Mouse (Mus musculus): ENCODE results near the gene Nop14. TPM values are rescaled to one million over a fixed set of nuclear protein-coding genes. Genes with fewer than 3 reads are reported as not detected.
A peak's percentile ranks its signal among the peaks of the same experiment; 100 is the strongest.

Gene Nop14
- polyA plus RNA-seq, 1 experiment from 2014 or later = 21.2 TPM

DNA sequence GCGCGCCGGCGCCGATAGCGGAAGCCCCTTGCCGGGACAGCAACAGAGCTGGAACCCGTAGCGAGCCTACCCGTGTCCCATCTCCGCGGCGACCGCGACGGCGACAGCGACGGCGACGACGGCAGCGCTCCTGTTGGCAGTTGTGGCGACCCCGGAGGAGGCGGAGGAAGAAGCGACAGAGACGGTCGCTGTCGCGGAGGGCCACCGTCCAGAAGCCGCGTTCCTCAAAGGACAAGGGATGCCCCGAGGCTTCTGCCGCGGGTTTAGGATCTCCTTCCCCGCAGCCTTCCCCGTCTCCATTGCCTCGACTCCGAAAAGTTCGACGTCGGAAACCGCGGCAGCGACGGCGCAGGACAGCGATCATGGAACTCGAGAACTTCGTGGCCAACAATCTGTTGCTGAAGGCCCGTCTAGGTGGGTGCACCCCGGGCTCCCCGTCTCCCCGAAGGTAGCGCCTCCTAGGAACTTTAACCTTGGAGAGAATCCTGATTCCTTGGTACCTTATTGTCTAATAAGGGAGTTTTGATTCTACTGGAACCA is 713 bp upstream of the Nop14 start:
- peak overlapping the region; percentile 79 for H3K27ac ChIP-seq (ENCODE audit: low read depth, low read length)
- peak overlapping the region; percentile 71 for H3K9ac ChIP-seq (ENCODE audit: low read depth, low read length)
- H3K9me3 ChIP-seq (ENCODE audit: control insufficient read depth, low read length) = no peaks in the 10 kb centered on the region
- peaks cover 3% of the 10 kb centered on the region for H3K36me3 ChIP-seq (ENCODE audit: control insufficient read depth, insufficient read depth, low read length)
- H3K4me3 ChIP-seq (ENCODE audit: low read length) = peak overlapping the region; percentile 83
- H3K4me2 ChIP-seq (ENCODE audit: low read length) = peak overlapping the region; percentile 54
- H3K27me3 ChIP-seq (replicated peaks; ENCODE audit: control insufficient read depth, insufficient read depth, low read length) = no peaks in the 10 kb centered on the region
- ATAC-seq = no peak
- H3K4me1 ChIP-seq (ENCODE audit: control insufficient read depth, insufficient read depth, low read depth, low read length) = peaks cover 7% of the 10 kb centered on the region
- WGBS = under 1% methylated on average over 55 of the region's 57 CpGs

- Histone ChIP-seq H3K4me3 (ENCODE audit: low read length) (no peak overlapping the region), H3K4me1 (ENCODE audit: control insufficient read depth, insufficient read depth, low read depth, low read length) (peaks cover 7% of the 10 kb centered on the region), H3K9me3 (ENCODE audit: control insufficient read depth, low read length) (no peaks in the 10 kb centered on the region), H3K4me2 (ENCODE audit: low read length) (no peak overlapping the region), H3K27me3 (replicated peaks; ENCODE audit: control insufficient read depth, insufficient read depth, low read length) (no peaks in the 10 kb centered on the region), H3K9ac (ENCODE audit: low read depth, low read length) (no peak overlapping the region), H3K27ac (ENCODE audit: low read depth, low read length) (no peak overlapping the region), H3K36me3 (ENCODE audit: control insufficient read depth, insufficient read depth, low read length) (peaks cover 26% of the 10 kb centered on the region)
- 95% methylated on average over 8 of the region's 8 CpGs for WGBS
- ATAC-seq = no peak
These were observed 2.4 kb downstream of the Nop14 start for GRCm38 (mm10) chr5:34657556-34657955.

GRCm38 (mm10) chr5:34654881-34655280 is 5.1 kb downstream of the Nop14 start:
- Histone ChIP-seq H3K4me2 (ENCODE audit: low read length) (no peak overlapping the region), H3K27ac (ENCODE audit: low read depth, low read length) (no peak overlapping the region), H3K36me3 (ENCODE audit: control insufficient read depth, insufficient read depth, low read length) (peaks cover 43% of the 10 kb centered on the region), H3K9me3 (ENCODE audit: control insufficient read depth, low read length) (no peaks in the 10 kb centered on the region), H3K9ac (ENCODE audit: low read depth, low read length) (no peak overlapping the region), H3K27me3 (replicated peaks; ENCODE audit: control insufficient read depth, insufficient read depth, low read length) (no peaks in the 10 kb centered on the region), H3K4me3 (ENCODE audit: low read length) (no peak overlapping the region), H3K4me1 (ENCODE audit: control insufficient read depth, insufficient read depth, low read depth, low read length) (peaks cover 7% of the 10 kb centered on the region)
- 84% methylated on average over 9 of the region's 9 CpGs for WGBS
- ATAC-seq = no peak

DNA sequence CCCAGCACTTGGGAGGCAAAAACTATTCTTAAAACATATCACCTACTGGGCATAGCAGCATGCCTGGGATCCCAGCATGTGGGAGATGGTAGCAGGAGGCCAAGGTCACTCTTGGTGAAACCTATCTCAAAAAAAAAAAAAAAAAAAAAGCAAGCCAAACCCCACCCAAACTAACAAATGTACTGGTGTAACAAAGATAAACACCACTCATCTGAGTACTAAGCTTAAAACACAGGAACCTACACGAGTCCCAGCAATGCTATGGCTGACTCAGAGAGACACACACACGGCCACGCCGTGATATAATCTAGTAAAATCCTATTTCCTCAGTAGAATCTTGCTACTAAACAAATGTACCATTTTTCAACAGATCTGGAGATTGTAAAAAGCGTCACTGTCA is 7.0 kb downstream of the Nop14 start:
- H3K4me1 ChIP-seq (ENCODE audit: control insufficient read depth, insufficient read depth, low read depth, low read length) = no peaks in the 10 kb centered on the region
- H3K9me3 ChIP-seq (ENCODE audit: control insufficient read depth, low read length) = no peaks in the 10 kb centered on the region

GRCm38 (mm10) chr5:34647581-34647980 is 12.4 kb downstream of the Nop14 start:
- H3K9ac ChIP-seq (ENCODE audit: low read depth, low read length) = no peak overlapping the region
- no peak overlapping the region for H3K4me2 ChIP-seq (ENCODE audit: low read length)
- H3K4me1 ChIP-seq (ENCODE audit: control insufficient read depth, insufficient read depth, low read depth, low read length) = no peaks in the 10 kb centered on the region
- no peak overlapping the region for H3K27ac ChIP-seq (ENCODE audit: low read depth, low read length)
- peaks cover 53% of the 10 kb centered on the region for H3K36me3 ChIP-seq (ENCODE audit: control insufficient read depth, insufficient read depth, low read length)
- no peak; the same call in 1 of the 2 replicates for ATAC-seq
- H3K9me3 ChIP-seq (ENCODE audit: control insufficient read depth, low read length) = no peaks in the 10 kb centered on the region
- WGBS = 52% methylated on average over 4 of the region's 4 CpGs
- no peaks in the 10 kb centered on the region for H3K27me3 ChIP-seq (replicated peaks; ENCODE audit: control insufficient read depth, insufficient read depth, low read length)
- no peak overlapping the region for H3K4me3 ChIP-seq (ENCODE audit: low read length)

More for the DNA sequence above, 7.0 kb downstream of the Nop14 start:
- Histone ChIP-seq H3K36me3 (ENCODE audit: control insufficient read depth, insufficient read depth, low read length) (peaks cover 55% of the 10 kb centered on the region), H3K27me3 (replicated peaks; ENCODE audit: control insufficient read depth, insufficient read depth, low read length) (no peaks in the 10 kb centered on the region), H3K9ac (ENCODE audit: low read depth, low read length) (no peak overlapping the region), H3K4me2 (ENCODE audit: low read length) (no peak overlapping the region), H3K27ac (ENCODE audit: low read depth, low read length) (no peak overlapping the region), H3K4me3 (ENCODE audit: low read length) (no peak overlapping the region)
- no peak for ATAC-seq
- WGBS = 95% methylated on average over 5 of the region's 5 CpGs

- Histone ChIP-seq H3K9ac (ENCODE audit: low read depth, low read length) (no peak overlapping the region), H3K36me3 (ENCODE audit: control insufficient read depth, insufficient read depth, low read length) (peaks cover 49% of the 10 kb centered on the region), H3K27me3 (replicated peaks; ENCODE audit: control insufficient read depth, insufficient read depth, low read length) (no peaks in the 10 kb centered on the region), H3K4me2 (ENCODE audit: low read length) (no peak overlapping the region), H3K4me3 (ENCODE audit: low read length) (no peak overlapping the region), H3K27ac (ENCODE audit: low read depth, low read length) (no peak overlapping the region), H3K4me1 (ENCODE audit: control insufficient read depth, insufficient read depth, low read depth, low read length) (no peaks in the 10 kb centered on the region), H3K9me3 (ENCODE audit: control insufficient read depth, low read length) (no peaks in the 10 kb centered on the region)
- WGBS = 78% methylated on average over 5 of the region's 5 CpGs
- ATAC-seq = peak; percentile 78
These were observed 17.0 kb downstream of the Nop14 start for GRCm38 (mm10) chr5:34642932-34643331.

DNA sequence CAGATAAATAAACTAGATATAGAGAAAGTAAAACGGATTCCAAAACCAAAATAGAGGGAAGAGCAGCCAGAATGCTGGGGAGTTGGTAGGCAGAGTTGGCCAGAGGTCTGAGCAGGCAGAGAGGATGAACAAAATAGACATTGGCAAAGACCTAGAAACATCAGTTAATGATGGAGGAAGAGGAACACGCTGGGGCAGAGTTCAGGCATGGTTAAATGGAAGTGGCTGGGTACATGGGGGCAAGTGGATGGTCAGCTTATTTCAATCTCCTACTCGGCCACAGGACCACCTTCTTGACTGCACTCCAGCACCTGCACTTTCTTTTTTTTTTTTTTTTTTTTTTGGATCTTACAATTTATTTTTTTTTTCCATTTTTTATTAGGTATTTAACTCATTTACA is 18.0 kb downstream of the Nop14 start:
- no peak overlapping the region for H3K27ac ChIP-seq (ENCODE audit: low read depth, low read length)
- H3K4me3 ChIP-seq (ENCODE audit: low read length) = no peak overlapping the region
- no peak for ATAC-seq
- peaks cover 46% of the 10 kb centered on the region for H3K36me3 ChIP-seq (ENCODE audit: control insufficient read depth, insufficient read depth, low read length)
- H3K27me3 ChIP-seq (replicated peaks; ENCODE audit: control insufficient read depth, insufficient read depth, low read length) = no peaks in the 10 kb centered on the region
- no peak overlapping the region for H3K4me2 ChIP-seq (ENCODE audit: low read length)
- no peak overlapping the region for H3K9ac ChIP-seq (ENCODE audit: low read depth, low read length)
- H3K9me3 ChIP-seq (ENCODE audit: control insufficient read depth, low read length) = no peaks in the 10 kb centered on the region
- peaks cover 5% of the 10 kb centered on the region; the same call in 1 of the 2 replicates for H3K4me1 ChIP-seq (ENCODE audit: control insufficient read depth, insufficient read depth, low read depth, low read length)
- 93% methylated on average over 3 of the region's 3 CpGs for WGBS

GRCm38 (mm10) chr5:34637591-34638156 is 22.3 kb downstream of the Nop14 start:
- peaks cover 38% of the 10 kb centered on the region for H3K36me3 ChIP-seq (ENCODE audit: control insufficient read depth, insufficient read depth, low read length)
- no peak overlapping the region; the same call in 1 of the 2 replicates for H3K27ac ChIP-seq (ENCODE audit: low read depth, low read length)
- H3K27me3 ChIP-seq (replicated peaks; ENCODE audit: control insufficient read depth, insufficient read depth, low read length) = no peaks in the 10 kb centered on the region
- ATAC-seq = no peak
- H3K4me3 ChIP-seq (ENCODE audit: low read length) = no peak overlapping the region; the same call in 1 of the 2 replicates
- H3K4me1 ChIP-seq (ENCODE audit: control insufficient read depth, insufficient read depth, low read depth, low read length) = peaks cover 17% of the 10 kb centered on the region
- no peaks in the 10 kb centered on the region for H3K9me3 ChIP-seq (ENCODE audit: control insufficient read depth, low read length)
- H3K4me2 ChIP-seq (ENCODE audit: low read length) = no peak overlapping the region
- H3K9ac ChIP-seq (ENCODE audit: low read depth, low read length) = peak overlapping the region; percentile 87; the same call in 1 of the 2 replicates
- 86% methylated on average over 7 of the region's 7 CpGs for WGBS

DNA sequence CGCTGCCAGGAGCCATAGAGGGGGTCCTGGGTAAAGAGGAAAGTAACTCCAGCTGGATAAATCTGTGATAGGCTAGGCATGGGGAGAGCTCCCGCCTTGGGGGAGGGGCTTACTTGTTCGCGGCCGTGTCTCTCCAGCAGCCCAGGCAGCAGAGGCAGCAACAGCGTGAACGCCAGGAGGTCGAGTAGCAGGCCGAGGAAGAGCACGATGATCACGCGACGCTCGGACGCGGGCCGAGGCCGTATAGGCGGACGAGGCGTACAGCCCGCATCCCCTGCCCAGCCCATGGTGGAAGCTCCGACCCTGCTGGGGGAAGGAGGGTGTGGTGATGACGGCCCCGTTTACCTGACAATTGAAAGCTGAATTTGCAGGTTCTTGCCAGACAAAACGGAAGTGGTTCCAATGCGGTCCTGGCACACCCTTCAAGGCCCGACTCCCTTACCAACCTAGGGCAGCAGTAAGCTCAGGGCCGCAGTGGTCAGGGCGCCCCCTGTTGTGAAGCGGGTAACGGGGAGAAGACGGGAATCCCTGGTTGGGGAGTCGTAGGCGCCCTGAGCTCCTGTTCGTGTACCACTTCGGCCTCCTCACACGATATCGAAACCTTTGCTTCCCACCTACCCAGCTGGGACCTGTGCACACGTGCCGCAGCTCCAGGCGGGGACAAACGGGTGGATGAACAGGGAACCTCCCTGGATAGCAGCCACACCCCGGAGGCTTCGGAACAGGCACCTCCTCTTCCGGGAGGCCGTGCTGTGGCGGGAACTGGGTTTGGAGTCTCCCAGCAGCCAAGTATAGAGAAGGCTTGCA is 23.3 kb downstream of the Nop14 start, which contains the start of gene Mfsd10:
Gene Mfsd10 (minus strand): TSS at position 732 of the 807 bp plus-strand sequence.
- WGBS = under 1% methylated on average over 48 of the region's 48 CpGs
- peaks cover 43% of the 10 kb centered on the region for H3K36me3 ChIP-seq (ENCODE audit: control insufficient read depth, insufficient read depth, low read length)

More for the DNA sequence above, 23.3 kb downstream of the Nop14 start, which contains the start of gene Mfsd10:
- Histone ChIP-seq H3K9ac (ENCODE audit: low read depth, low read length) (peak within 1 kb of the TSS; percentile 87), H3K27ac (ENCODE audit: low read depth, low read length) (peak within 1 kb of the TSS; percentile 90), H3K9me3 (ENCODE audit: control insufficient read depth, low read length) (no peaks in the 10 kb centered on the region), H3K27me3 (replicated peaks; ENCODE audit: control insufficient read depth, insufficient read depth, low read length) (no peaks in the 10 kb centered on the region), H3K4me3 (ENCODE audit: low read length) (peak within 1 kb of the TSS; percentile 68), H3K4me2 (ENCODE audit: low read length) (peak within 1 kb of the TSS; percentile 92), H3K4me1 (ENCODE audit: control insufficient read depth, insufficient read depth, low read depth, low read length) (peaks cover 17% of the 10 kb centered on the region)
- peak; percentile 92 for ATAC-seq
